Mouse (Mus musculus): ENCODE data around the gene Rab40b.

- TF ChIP-seq CTCF (IDR thresholded peaks at IDR 0.05; ENCODE audit: extremely low read depth, insufficient read length, insufficient replicate concordance, low read depth, low read length), result no peak
- no peak for TF ChIP-seq POLR2A (IDR thresholded peaks at IDR 0.05; ENCODE audit: low read depth, low read length)
These were observed 26.7 kb upstream of the Rab40b start for GRCm38 (mm10) chr11:121414762-121415161.

All from small intestine, adult 2 months (tissue).